Mouse (Mus musculus): ENCODE measurements around the gene Cxcl16. TPM values are rescaled to one million over a fixed set of nuclear protein-coding genes. Genes with fewer than 3 reads are reported as not detected.

The Cxcl16 gene
- polyA plus RNA-seq, 1 experiment from 2014 or later, result 2.0 TPM

DNA sequence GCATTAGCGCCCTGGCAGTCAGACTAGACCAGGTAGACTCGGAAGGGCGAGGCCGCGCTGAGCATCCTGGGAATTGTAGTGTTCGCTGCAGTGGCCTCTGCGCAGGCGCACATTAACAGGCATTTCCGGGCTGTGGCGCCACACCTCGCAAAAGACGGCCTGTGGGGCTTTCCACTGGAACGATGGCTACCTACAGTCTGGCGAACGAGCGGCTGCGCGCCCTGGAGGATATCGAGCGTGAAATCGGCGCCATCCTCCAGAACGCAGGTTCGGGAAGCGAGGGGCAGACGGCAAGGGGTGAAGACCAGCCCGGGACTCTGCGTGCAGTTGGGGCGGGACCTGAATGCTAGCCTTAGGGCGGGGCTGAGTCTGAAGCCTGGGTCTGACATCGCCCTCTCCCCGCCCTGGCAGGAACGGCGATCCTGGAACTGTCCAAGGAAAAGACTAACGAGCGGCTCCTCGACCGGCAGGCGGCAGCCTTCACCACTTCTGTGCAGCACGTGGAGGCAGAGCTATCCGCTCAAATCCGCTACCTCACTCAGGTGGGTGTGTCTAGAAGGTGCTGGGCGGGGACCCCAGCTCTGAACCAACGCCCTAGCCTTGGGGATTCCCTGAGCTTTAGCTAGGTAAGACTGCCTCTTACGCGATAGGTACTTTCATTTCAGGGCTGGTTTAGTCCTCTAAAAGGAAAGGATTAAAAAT is 7.8 kb downstream of the Cxcl16 start, which contains the start of gene Med11:
Gene Med11 (plus strand): TSS at position 123 of the 702 bp plus-strand sequence.
- peak; percentile 95 for ATAC-seq (ENCODE audit: insufficient read depth)
- peak within 1 kb of the TSS; percentile 83 for H3K9ac ChIP-seq
- WGBS (ENCODE audit: insufficient replicate concordance), result under 1% methylated on average over 46 of the region's 46 CpGs
- no peaks in the 10 kb centered on the region; the same call in 1 of the 2 replicates for H3K36me3 ChIP-seq (replicated peaks)
- peak within 1 kb of the TSS; percentile 84 for H3K4me2 ChIP-seq
- H3K4me3 ChIP-seq (replicated peaks), result peak within 1 kb of the TSS; percentile 76
- peaks cover 24% of the 10 kb centered on the region for H3K4me1 ChIP-seq (replicated peaks)
- peaks cover 4% of the 10 kb centered on the region; the same call in 1 of the 2 replicates for H3K27me3 ChIP-seq
- no peaks in the 10 kb centered on the region for H3K9me3 ChIP-seq (replicated peaks)
- H3K27ac ChIP-seq (replicated peaks), result peak within 1 kb of the TSS; percentile 96

DNA sequence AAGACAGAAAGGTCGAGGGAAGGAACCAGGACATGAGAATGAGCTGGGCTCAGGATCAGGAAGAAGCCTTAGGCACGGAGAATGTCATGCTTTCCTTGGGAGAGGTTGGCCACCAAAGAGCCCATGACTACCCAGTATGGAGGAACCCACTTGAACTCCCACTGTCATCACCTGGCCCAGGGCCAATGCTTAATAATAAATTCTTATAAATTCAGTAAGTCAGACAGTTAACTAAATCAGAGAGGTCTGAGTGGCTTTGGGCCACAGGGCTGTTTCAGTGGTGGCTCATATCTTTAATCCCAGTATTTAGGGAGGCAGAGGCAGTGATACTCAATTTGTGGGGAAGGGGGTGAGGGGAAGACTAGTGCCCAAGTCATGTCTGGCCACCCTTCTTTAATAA is 8.9 kb downstream of the Cxcl16 start:
- Histone ChIP-seq H3K4me1 (replicated peaks) (peaks cover 34% of the 10 kb centered on the region), H3K9ac (no peak overlapping the region), H3K4me2 (peak overlapping the region; percentile 84), H3K4me3 (replicated peaks) (no peak overlapping the region), H3K9me3 (replicated peaks) (no peaks in the 10 kb centered on the region), H3K36me3 (replicated peaks) (no peaks in the 10 kb centered on the region; the same call in 1 of the 2 replicates), H3K27me3 (no peaks in the 10 kb centered on the region), H3K27ac (replicated peaks) (no peak overlapping the region)
- no peak for ATAC-seq (ENCODE audit: insufficient read depth)
- WGBS (ENCODE audit: insufficient replicate concordance), result 75% methylated on average over 2 of the region's 2 CpGs

DNA sequence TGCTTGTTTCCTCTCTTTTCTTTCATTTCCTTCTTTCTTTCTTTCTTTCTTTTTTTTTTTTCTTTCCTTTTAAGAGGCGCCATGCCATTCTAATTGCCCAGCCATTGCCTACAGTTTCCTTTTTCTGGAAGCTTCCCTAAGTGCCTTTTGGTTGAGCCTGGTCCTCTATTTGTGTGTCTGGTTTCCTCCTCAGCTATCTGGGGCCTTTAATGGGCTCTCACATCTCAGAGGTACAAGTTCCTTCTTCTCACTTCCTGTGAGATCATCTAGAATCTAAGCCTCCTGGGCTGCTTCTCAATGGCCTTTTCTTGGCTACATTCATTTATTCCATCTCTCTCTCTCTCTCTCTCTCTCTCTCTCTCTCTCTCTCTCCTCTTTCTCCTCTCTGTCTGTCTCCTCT is 12.4 kb downstream of the Cxcl16 start:
- Histone ChIP-seq H3K9me3 (replicated peaks) (no peaks in the 10 kb centered on the region), H3K36me3 (replicated peaks) (no peaks in the 10 kb centered on the region), H3K4me2 (no peak overlapping the region), H3K4me1 (replicated peaks) (peaks cover 32% of the 10 kb centered on the region), H3K4me3 (replicated peaks) (no peak overlapping the region), H3K9ac (no peak overlapping the region), H3K27ac (replicated peaks) (peak overlapping the region; percentile 24; the same call in 1 of the 2 replicates), H3K27me3 (no peaks in the 10 kb centered on the region)
- ATAC-seq (ENCODE audit: insufficient read depth), result no peak
- 27% methylated on average over 1 of the region's 1 CpGs for WGBS (ENCODE audit: insufficient replicate concordance)

DNA sequence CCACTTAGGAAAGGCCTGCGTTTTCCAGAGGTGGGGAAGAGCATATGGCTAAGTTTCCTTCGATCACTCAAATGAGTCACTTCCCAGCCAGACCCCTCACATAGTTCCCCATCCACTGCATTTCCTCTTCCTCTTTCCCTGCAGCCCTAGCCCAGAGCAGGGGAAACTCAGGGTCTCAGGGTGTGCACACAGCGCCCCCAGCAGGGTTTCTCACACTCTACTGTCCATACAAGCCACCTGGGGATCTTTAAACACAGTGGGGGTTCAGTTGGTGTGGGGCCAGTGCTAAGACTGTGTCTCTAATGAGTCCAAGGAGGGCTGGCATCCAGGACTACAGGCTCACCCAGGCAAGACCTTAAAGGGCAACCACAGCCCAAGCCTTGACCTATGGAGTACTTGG is 13.0 kb downstream of the Cxcl16 start:
- Histone ChIP-seq H3K9me3 (replicated peaks) (no peaks in the 10 kb centered on the region), H3K36me3 (replicated peaks) (no peaks in the 10 kb centered on the region), H3K4me3 (replicated peaks) (no peak overlapping the region), H3K9ac (no peak overlapping the region), H3K27me3 (no peaks in the 10 kb centered on the region), H3K27ac (replicated peaks) (peak overlapping the region; percentile 24; the same call in 1 of the 2 replicates), H3K4me1 (replicated peaks) (peaks cover 31% of the 10 kb centered on the region), H3K4me2 (no peak overlapping the region)
- no peak for ATAC-seq (ENCODE audit: insufficient read depth)
- 17% methylated on average over 3 of the region's 3 CpGs for WGBS (ENCODE audit: insufficient replicate concordance)

DNA sequence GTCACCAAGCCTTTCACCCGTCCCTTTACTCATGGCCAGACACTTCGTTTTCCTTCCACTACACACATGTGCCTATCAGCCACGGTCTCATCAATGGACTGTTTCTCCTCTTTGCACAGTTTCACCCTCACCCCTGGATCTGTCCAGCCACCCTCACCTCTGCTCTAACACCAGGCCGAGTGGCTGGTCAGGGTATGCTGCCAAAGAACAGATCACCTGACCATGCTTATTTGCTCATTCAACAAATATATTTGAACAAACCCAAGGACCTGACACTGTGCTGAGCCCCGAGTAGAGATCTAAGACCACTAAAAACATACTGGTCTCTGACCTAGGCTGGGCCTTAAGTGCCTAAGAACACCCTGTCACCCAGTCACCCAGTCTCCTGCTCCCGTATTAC is 15.1 kb downstream of the Cxcl16 start:
- Histone ChIP-seq H3K4me2 (no peak overlapping the region), H3K36me3 (replicated peaks) (peaks cover 14% of the 10 kb centered on the region), H3K27ac (replicated peaks) (no peak overlapping the region), H3K4me3 (replicated peaks) (no peak overlapping the region), H3K9me3 (replicated peaks) (no peaks in the 10 kb centered on the region), H3K9ac (no peak overlapping the region), H3K27me3 (no peaks in the 10 kb centered on the region), H3K4me1 (replicated peaks) (peaks cover 37% of the 10 kb centered on the region)
- WGBS (ENCODE audit: insufficient replicate concordance), result 47% methylated on average over 6 of the region's 6 CpGs
- peak; percentile 74 for ATAC-seq (ENCODE audit: insufficient read depth)

DNA sequence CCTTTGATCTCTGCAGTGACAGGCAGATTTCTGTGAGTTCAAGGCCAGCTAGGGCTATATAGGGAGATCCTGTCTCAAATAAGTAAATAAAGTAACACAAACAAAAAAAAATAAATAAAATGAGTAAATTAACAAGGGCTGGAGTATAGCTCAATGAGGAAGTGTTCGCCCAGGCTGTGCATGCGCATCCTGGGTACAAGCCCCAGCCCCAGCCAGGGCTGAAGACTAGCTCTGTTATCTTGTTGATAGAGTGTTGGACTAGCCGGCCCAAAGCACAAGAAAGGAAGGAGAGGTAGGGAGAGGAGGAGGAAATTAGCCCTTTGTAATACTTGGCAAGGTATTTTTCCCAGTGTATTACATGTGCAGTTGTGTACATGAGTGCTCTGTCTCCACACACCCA is 15.8 kb downstream of the Cxcl16 start:
- peaks cover 22% of the 10 kb centered on the region for H3K36me3 ChIP-seq (replicated peaks)
- H3K27ac ChIP-seq (replicated peaks), result 0 out of 2 replicates have a peak overlapping the region, but pooled peaks have one; percentile 29
- ATAC-seq (ENCODE audit: insufficient read depth), result no peak
- 54% methylated on average over 3 of the region's 3 CpGs for WGBS (ENCODE audit: insufficient replicate concordance)
- no peak overlapping the region for H3K4me2 ChIP-seq
- H3K9me3 ChIP-seq (replicated peaks), result no peaks in the 10 kb centered on the region
- no peak overlapping the region for H3K4me3 ChIP-seq (replicated peaks)
- peaks cover 37% of the 10 kb centered on the region for H3K4me1 ChIP-seq (replicated peaks)
- no peaks in the 10 kb centered on the region for H3K27me3 ChIP-seq
- no peak overlapping the region for H3K9ac ChIP-seq

DNA sequence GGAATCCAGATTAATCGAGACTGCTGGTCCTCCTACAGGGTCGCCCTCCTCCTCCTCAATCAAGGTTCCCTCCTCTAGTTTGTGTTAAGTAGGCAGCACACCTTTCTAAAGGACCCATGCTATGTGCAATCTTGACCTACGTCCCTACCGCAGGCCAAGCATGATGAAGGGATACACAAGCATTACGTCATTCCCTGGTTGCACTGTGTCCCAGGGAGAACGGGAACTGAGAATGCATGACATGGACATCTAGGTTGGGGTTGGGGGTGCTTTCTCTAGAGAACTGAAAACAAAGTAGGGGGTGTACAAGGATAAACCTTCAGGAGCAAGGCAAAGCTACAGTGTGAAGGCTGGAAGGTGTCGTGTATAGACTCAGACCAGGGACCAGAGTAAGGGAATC is 17.9 kb downstream of the Cxcl16 start:
- peaks cover 36% of the 10 kb centered on the region for H3K4me1 ChIP-seq (replicated peaks)
- no peak overlapping the region for H3K27ac ChIP-seq (replicated peaks)
- H3K27me3 ChIP-seq, result no peaks in the 10 kb centered on the region
- no peak for ATAC-seq (ENCODE audit: insufficient read depth)
- H3K9me3 ChIP-seq (replicated peaks), result no peaks in the 10 kb centered on the region
- H3K9ac ChIP-seq, result no peak overlapping the region
- no peak overlapping the region for H3K4me3 ChIP-seq (replicated peaks)
- 65% methylated on average over 7 of the region's 7 CpGs for WGBS (ENCODE audit: insufficient replicate concordance)
- H3K4me2 ChIP-seq, result no peak overlapping the region
- peaks cover 42% of the 10 kb centered on the region for H3K36me3 ChIP-seq (replicated peaks)

DNA sequence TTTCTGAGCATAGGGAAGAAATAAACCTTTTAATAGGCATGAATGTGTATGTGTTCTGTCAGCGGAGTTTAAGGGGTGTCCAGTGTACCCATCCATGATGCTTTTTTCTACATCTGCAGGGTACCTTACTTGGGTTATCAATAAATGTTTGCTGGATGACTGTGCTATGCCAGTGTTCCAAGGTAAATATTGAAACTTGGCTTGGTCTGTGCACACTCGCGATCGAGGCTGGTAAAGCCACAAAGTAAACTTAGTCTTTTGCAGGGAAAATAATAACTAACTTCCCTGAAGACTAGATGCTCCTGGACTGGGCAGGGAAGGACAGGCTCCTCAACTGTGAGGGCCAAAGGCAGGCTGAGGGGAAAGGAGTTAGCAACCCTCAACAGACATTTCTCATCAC is 19.1 kb downstream of the Cxcl16 start:
- peaks cover 36% of the 10 kb centered on the region for H3K4me1 ChIP-seq (replicated peaks)
- no peak for ATAC-seq (ENCODE audit: insufficient read depth)

DNA sequence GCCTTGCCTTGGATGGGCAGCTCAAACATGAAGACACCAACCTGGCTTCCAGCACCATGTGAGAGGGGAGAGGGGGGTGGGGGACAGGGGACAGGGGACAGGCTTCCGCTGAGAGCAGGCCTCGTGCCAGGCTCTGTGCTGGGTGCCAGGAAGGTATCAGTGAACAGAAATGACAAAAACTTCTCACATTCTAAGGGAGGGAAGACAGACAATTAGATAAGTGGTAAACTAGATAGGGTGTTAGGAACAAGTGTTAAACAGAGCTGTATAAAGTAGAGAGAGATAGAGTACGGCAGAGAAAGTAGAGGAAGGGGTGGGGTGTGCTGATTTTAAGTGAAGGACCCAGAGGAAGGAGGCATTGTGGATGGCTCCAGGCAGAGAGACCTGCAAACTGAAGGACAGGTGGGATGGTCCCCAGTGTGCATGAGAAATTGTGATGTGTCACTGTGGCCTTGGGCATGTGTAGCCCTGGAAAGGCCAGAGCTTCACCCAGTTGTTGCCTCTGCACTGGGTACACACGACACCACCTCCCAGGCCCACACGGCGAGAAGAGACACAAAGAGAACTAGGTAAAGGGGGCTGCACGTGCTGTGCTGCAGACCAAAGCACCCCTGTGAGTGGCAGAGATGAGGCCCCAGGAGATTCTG is 20.9 kb downstream of the Cxcl16 start:
- no peak for ATAC-seq (ENCODE audit: insufficient read depth)
- 61% methylated on average over 7 of the region's 7 CpGs for WGBS (ENCODE audit: insufficient replicate concordance)
- Histone ChIP-seq H3K9ac (no peak overlapping the region), H3K4me2 (no peak overlapping the region), H3K36me3 (replicated peaks) (peaks cover 56% of the 10 kb centered on the region), H3K4me3 (replicated peaks) (no peak overlapping the region), H3K27ac (replicated peaks) (no peak overlapping the region), H3K9me3 (replicated peaks) (no peaks in the 10 kb centered on the region), H3K4me1 (replicated peaks) (peaks cover 48% of the 10 kb centered on the region), H3K27me3 (no peaks in the 10 kb centered on the region)

More for the DNA sequence above, 19.1 kb downstream of the Cxcl16 start:
- H3K9me3 ChIP-seq (replicated peaks), result no peaks in the 10 kb centered on the region
- H3K4me3 ChIP-seq (replicated peaks), result no peak overlapping the region
- peaks cover 55% of the 10 kb centered on the region for H3K36me3 ChIP-seq (replicated peaks)
- H3K9ac ChIP-seq, result no peak overlapping the region
- WGBS (ENCODE audit: insufficient replicate concordance), result 70% methylated on average over 4 of the region's 4 CpGs
- H3K27me3 ChIP-seq, result no peaks in the 10 kb centered on the region
- H3K27ac ChIP-seq (replicated peaks), result no peak overlapping the region
- no peak overlapping the region for H3K4me2 ChIP-seq

DNA sequence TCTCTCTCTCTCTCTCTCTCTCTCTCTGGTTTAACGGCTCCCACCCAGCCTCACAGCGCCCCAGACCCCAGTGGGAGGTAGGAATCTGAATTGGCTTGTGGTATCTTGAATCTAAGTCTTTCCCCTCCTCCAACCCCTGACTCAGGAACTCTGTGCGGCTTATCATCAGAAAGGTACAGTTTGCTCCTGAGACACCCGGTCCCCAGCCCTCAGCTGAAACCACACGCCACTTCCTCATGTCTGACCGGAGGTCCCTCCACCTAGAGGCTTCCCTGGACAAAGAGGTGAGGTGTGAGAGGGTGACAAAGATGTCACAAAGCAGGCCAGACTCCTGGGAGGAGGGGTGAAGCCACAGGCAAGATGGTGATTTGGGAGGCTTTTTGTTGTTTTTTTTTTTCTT is 22.4 kb downstream of the Cxcl16 start:
- peaks cover 56% of the 10 kb centered on the region for H3K36me3 ChIP-seq (replicated peaks)
- H3K4me3 ChIP-seq (replicated peaks), result no peak overlapping the region
- peaks cover 62% of the 10 kb centered on the region for H3K4me1 ChIP-seq (replicated peaks)
- no peak overlapping the region for H3K9ac ChIP-seq
- no peaks in the 10 kb centered on the region for H3K27me3 ChIP-seq
- H3K9me3 ChIP-seq (replicated peaks), result no peaks in the 10 kb centered on the region
- H3K27ac ChIP-seq (replicated peaks), result no peak overlapping the region
- WGBS (ENCODE audit: insufficient replicate concordance), result 31% methylated on average over 6 of the region's 6 CpGs
- ATAC-seq (ENCODE audit: insufficient read depth), result no peak
- no peak overlapping the region for H3K4me2 ChIP-seq

DNA sequence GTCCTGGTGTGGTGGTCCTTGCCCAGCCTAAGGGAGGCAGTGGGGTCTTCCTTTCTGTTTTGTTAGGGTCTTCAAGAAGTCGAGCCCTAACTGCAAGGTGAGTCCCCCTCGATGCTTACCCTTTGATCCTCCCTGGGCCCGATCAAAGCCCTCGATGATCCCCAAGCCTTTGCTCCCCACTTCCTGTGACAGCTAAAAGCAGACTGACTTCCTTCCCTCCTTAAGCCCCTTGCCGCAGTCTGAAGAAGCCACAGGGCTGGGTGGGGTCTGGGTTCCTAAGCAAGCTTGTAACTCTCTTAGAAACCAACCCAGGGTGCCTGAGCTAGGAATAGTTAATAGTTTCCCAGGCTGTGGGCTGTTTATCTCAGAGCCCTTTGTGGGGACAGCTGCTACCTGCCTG is 24.3 kb downstream of the Cxcl16 start:
- no peak for ATAC-seq (ENCODE audit: insufficient read depth)
- no peaks in the 10 kb centered on the region for H3K27me3 ChIP-seq
- H3K4me3 ChIP-seq (replicated peaks), result peak overlapping the region; percentile 10
- no peak overlapping the region for H3K27ac ChIP-seq (replicated peaks)
- H3K9me3 ChIP-seq (replicated peaks), result no peaks in the 10 kb centered on the region
- no peak overlapping the region; the same call in 1 of the 2 replicates for H3K9ac ChIP-seq
- H3K36me3 ChIP-seq (replicated peaks), result peaks cover 49% of the 10 kb centered on the region
- H3K4me2 ChIP-seq, result peak overlapping the region; percentile 98
- peaks cover 61% of the 10 kb centered on the region for H3K4me1 ChIP-seq (replicated peaks)
- 10% methylated on average over 5 of the region's 5 CpGs for WGBS (ENCODE audit: insufficient replicate concordance)

Data from liver, embryonic 15.5 days (tissue).